Mouse (Mus musculus) kidney, postnatal 25 days (tissue): Measurements from ENCODE around the gene Rundc3a.
"Not testable (repeated sequence)": the region's sequence is repeated elsewhere in the genome, so short reads cannot be mapped to it uniquely, and the experiment has no call there.

ENCODE experiments used
- DNase-seq, 2 experiments: peaks; one replicate each; pipeline ENCODE4 v3.0.0; 2021; ENCODE audit warnings: mixed read lengths in 2 of 2

Gene Rundc3a

GRCm38 (mm10) chr11:102409795-102410330 is 16.7 kb downstream of the Rundc3a start:
- DNase-seq, result peak; percentile 42 to 77

DNA sequence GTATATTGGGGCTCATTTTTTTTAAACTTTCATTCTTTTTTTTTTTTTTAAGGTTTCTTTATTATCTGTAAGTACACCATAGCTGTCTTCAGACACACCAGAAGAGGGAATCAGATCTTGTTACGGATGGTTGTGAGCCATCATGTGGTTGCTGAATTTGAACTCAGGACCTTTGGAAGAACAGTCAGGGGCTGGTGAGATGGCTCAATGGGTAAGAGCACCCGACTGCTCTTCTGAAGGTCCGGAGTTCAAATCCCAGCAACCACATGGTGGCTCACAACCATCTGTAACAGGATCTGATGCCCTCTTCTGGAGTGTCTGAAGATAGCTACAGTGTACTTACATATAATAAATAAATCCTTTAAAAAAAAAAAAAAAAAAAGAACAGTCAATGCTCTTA is 17.1 kb downstream of the Rundc3a start:
- not testable (repeated sequence) for DNase-seq

DNA sequence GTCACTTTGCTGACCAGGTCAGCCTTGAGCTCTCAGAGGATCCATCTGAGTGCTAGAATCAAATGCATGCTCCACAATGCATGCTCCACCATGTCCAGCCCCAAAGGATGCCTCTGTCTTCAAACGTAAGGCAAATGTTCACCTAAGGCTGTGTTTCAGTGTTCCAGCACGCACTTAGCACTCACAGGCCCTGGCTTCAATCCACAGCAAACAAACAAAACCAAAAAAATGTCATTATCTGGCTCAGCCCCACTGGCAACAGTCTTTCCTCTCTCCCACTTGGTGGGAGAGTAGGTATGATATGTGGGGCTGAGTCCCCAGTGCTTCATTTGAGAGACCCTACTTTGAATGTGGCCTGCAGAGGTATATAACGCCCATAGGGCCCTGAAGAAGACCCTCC is 17.9 kb downstream of the Rundc3a start:
- no peak for DNase-seq

GRCm38 (mm10) chr11:102411704-102412103 is 18.5 kb downstream of the Rundc3a start:
- DNase-seq, result peak; percentile 95 to 99

DNA sequence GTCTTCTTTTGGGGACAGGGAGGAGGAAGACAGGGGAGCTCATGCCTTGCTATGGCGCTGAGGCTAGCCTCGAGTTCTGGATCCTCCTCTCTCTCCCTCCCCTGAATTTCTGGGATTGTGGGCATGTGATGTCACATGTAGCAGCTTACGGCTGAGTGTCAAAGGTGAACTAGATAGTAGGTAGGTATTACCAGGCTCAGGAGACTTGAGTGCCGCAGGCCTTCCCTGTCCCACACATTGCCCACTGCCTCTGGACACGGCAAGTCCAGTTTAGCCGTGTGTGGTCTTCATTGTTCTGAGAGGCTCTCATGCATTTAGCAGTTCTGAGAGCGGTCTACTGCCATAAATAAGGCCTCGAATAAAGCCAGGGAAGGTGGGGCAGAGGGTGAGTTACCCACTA is 19.9 kb downstream of the Rundc3a start:
- DNase-seq, result no peak

DNA sequence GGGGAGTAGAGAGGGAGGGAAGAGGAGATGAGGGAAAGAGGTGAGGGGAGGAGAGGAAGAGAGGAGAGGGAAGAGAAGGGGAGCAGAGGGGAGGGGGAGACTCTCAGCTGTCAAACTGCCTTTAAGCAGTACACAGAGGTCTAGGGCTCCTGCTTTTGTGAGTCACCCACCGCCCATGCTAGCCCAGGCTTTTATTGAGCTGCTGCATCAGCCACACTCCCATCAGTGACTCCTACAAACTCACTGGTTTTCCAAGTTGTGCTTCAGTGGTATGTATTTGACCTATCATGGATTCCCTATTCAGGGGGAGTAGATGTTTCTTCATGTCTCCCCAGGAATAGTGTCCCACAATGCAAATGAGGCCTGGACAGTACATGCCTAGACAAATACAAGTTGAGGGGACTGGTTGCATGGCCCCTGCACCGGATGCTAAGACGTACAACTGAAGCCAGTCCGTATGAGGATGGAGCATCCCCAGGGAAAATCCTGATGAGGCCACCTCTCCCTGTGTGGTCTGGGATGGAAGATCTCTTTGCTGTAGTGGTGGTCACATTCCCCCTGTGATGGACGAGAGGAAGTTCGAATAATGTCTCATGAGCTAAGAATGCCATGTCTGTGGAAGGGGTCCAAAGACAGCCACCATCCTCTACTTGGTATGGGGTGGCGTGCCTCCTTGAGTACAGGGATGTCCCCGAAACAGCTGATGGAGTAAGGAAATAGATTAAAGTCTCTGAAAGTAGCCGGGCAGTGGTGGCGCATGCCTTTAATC is 22.0 kb downstream of the Rundc3a start:
- no peak for DNase-seq

GRCm38 (mm10) chr11:102417160-102417559 is 24.0 kb downstream of the Rundc3a start:
- no peak for DNase-seq

- no peak for DNase-seq
These were observed 25.7 kb downstream of the Rundc3a start for GRCm38 (mm10) chr11:102418887-102419286.

- DNase-seq, result no peak
These were observed 28.4 kb downstream of the Rundc3a start for GRCm38 (mm10) chr11:102421559-102421958.

- DNase-seq, result no peak
These were observed 31.5 kb downstream of the Rundc3a start for GRCm38 (mm10) chr11:102424666-102425065.

DNA sequence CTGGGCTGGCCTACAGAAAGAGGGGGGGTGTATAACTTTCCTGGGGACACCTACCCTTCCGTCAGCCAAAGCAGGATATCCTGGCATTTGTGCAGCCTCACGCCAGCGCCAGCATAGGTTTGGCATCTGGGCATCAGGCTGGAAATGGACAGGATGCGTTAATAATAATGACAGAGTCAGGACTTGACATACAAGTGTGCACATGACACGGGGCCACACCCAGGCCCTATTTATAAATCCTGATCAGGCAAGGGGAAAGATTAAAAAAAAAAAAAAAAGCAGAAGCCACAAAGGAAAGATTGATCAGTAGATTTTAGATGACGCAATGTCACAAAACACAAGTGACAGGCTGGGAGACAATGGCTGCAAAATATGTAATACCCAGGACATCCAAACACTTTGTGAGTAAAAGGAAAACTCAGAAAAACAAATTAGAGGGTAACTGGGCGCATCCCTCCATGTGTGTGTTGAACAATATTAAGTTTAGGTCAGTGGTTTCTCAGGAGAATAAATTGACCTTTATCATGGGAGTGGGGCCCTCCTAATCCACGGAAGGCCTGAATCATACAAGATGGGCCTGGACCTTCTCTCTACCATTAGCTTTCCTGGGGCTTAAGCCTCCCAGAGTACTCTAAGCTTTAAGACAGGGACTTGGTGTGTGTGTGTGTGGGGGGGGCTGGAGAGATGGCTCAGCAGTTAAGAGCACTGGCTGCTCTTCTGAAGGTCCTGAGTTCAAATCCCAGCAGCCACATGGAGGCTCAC is 32.5 kb downstream of the Rundc3a start:
- no peak for DNase-seq

DNA sequence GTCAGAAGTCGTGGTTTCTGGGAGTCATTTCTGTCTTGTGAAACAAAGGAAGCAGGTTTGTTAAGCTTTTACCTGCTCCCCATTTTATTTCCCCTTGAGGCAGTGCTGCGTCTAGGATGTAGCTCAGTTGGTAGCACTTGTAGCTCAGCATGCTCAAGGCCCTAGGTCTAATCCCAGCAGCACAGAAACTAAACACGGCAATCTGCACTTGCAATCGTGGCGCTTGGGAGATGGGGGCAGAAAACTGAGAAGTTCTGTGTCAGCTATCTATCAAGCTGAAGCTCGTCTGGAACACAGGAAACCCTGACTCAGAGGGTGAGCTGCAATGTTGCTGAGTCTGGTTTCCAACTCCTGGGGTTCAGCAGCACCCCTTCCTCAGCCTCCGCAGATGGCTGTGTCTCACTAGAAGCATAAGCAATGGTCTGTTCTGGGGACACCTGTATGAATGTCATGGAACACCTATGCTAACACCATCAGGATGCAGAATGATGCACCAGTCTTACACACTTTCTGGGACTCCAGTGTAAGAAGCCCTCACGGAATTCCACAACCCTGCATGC is 35.9 kb downstream of the Rundc3a start:
- no peak for DNase-seq

GRCm38 (mm10) chr11:102429551-102429950 is 36.3 kb downstream of the Rundc3a start:
- DNase-seq, result no peak

GRCm38 (mm10) chr11:102430121-102431017 is 37.2 kb downstream of the Rundc3a start, which contains the start of gene Grn:
Gene Grn, plus strand, starts transcription at chr11:102430315.
- DNase-seq, result peak; percentile 94 to 97

- DNase-seq, result peak; percentile 87 to 92
These were observed 37.9 kb downstream of the Rundc3a start for GRCm38 (mm10) chr11:102431018-102431645.

GRCm38 (mm10) chr11:102431728-102432114 is 38.5 kb downstream of the Rundc3a start:
- DNase-seq, result no peak

GRCm38 (mm10) chr11:102432115-102432843 is 39.1 kb downstream of the Rundc3a start:
- DNase-seq, result peak in 1 of 2 experiments; percentile 42

DNA sequence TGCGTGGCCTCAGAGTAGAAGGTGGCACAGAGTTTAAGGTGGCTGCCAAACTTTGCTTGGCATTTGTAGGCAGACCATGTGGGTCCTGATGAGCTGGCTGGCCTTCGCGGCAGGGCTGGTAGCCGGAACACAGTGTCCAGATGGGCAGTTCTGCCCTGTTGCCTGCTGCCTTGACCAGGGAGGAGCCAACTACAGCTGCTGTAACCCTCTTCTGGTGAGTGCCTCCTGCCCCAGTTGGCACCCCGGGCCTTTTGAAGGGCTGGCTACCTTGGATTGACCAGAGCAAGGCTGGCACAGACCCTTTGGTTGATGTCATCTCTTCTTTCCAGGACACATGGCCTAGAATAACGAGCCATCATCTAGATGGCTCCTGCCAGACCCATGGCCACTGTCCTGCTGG is 39.7 kb downstream of the Rundc3a start:
- peak; percentile 32 to 83 for DNase-seq

GRCm38 (mm10) chr11:102433866-102434265 is 40.7 kb downstream of the Rundc3a start:
- DNase-seq, result no peak

DNA sequence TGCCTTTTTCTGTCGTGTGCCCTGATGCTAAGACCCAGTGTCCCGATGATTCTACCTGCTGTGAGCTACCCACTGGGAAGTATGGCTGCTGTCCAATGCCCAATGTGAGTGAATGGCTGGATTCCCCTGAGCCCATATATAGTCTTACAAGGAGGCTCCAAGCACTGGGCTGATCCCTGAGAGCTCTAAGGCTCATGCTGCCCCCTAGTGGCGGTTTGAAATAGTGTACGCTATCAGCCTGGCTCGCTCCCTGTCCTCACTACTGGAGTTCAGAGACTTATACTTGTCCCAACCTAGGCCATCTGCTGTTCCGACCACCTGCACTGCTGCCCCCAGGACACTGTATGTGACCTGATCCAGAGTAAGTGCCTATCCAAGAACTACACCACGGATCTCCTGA is 41.2 kb downstream of the Rundc3a start:
- peak; percentile 86 to 93 for DNase-seq
